Mouse (Mus musculus) liver, embryonic 13.5 days (tissue): Measurements from ENCODE around the gene Sclt1. TPM values are rescaled to one million over a fixed set of nuclear protein-coding genes. Genes with fewer than 3 reads are reported as not detected.

Experiments
- ATAC-seq: fragments of 200-750 bp; cut with Nextera tagmentation; 2 replicates; pipeline ENCODE4 v1.8.0; 2017; ENCODE audit warnings: low read depth, mild to moderate bottlenecking, moderate number of reproducible peaks, moderate library complexity
- DNase-seq: peaks from one replicate; pipeline ENCODE4 v3.0.0; 2022
- H3K27ac ChIP-seq: fragments of 300-500 bp; sonication (generic); 2 replicates; pipeline ENCODE4 v1.5.1; 2015; ENCODE audit warnings: moderate library complexity, mild to moderate bottlenecking, inconsistent platforms
- H3K27me3 ChIP-seq: fragments of 300-500 bp; sonication (generic); 2 replicates; pipeline ENCODE4 v1.6.1; 2015; ENCODE audit warnings: mild to moderate bottlenecking, inconsistent platforms
- H3K36me3 ChIP-seq: fragments of 300-500 bp; sonication (generic); 2 replicates; pipeline ENCODE4 v1.6.1; 2015; ENCODE audit warnings: mild to moderate bottlenecking, inconsistent platforms
- H3K4me1 ChIP-seq: fragments of 300-500 bp; sonication (generic); replicated peaks from 2 replicates; pipeline ENCODE4 v1.6.1; 2015; ENCODE audit warnings: inconsistent platforms
- H3K4me2 ChIP-seq: fragments of 300-500 bp; sonication (generic); 2 replicates; pipeline ENCODE4 v1.6.1; 2015; ENCODE audit warnings: inconsistent platforms, mild to moderate bottlenecking, moderate library complexity
- H3K4me3 ChIP-seq: fragments of 300-500 bp; sonication (generic); replicated peaks from 2 replicates; pipeline ENCODE4 v1.5.1; 2015; ENCODE audit warnings: mild to moderate bottlenecking, inconsistent platforms
- H3K9ac ChIP-seq: fragments of 300-500 bp; sonication (generic); 2 replicates; pipeline ENCODE4 v1.6.1; 2015; ENCODE audit warnings: mild to moderate bottlenecking, inconsistent platforms
- H3K9me3 ChIP-seq: fragments of 300-500 bp; sonication (generic); replicated peaks from 2 replicates; pipeline ENCODE4 v1.6.1; 2016; ENCODE audit warnings: inconsistent platforms
- WGBS: fragments of 180-500 bp; shearing (Covaris S2); methylation state at CpG from one replicate; pipeline ENCODE4 v1.1.7; 2015; ENCODE audit not compliant: insufficient replicate concordance; 5-methylcytosine and 5-hydroxymethylcytosine counted together
- polyA plus RNA-seq: library from polyadenylated mRNA; unstranded; fragments of >200 nt; fragmentation: Nextera tagmentation; extraction: Ambion mirVana; gene quantifications from 2 replicates; pipeline ENCODE4 v1.2.1, GENCODE M21; 2015

The Sclt1 gene
- polyA plus RNA-seq, 1 experiment from 2014 or later, result 6.1 TPM

GRCm38 (mm10) chr3:41594097-41594879 lies 148.0 kb downstream of the Sclt1 start:
- Histone ChIP-seq H3K4me3 (no peak overlapping the region), H3K36me3 (peaks cover 99% of the 10 kb centered on the region), H3K4me2 (no peak overlapping the region), H3K27me3 (no peaks in the 10 kb centered on the region), H3K27ac (no peak overlapping the region; the same call in 1 of the 2 replicates), H3K9me3 (no peaks in the 10 kb centered on the region), H3K4me1 (peaks cover 18% of the 10 kb centered on the region), H3K9ac (no peak overlapping the region)
- no peak for ATAC-seq
- 82% methylated on average over 9 of the region's 9 CpGs for WGBS
- no peak for DNase-seq

- no peak for ATAC-seq
- 57% methylated on average over 7 of the region's 7 CpGs for WGBS
- H3K9me3 ChIP-seq, result no peaks in the 10 kb centered on the region
Observed at GRCm38 (mm10) chr3:41592805-41593204, 149.5 kb downstream of the Sclt1 start.

GRCm38 (mm10) chr3:41591651-41592170 lies 150.6 kb downstream of the Sclt1 start:
- H3K27ac ChIP-seq, result no peak overlapping the region
- no peak for DNase-seq
- 89% methylated on average over 14 of the region's 14 CpGs for WGBS

More at GRCm38 (mm10) chr3:41592805-41593204, 149.5 kb downstream of the Sclt1 start:
- Histone ChIP-seq H3K4me1 (peaks cover 27% of the 10 kb centered on the region), H3K36me3 (peaks cover 97% of the 10 kb centered on the region), H3K9ac (no peak overlapping the region), H3K27me3 (no peaks in the 10 kb centered on the region), H3K4me2 (no peak overlapping the region), H3K27ac (no peak overlapping the region), H3K4me3 (no peak overlapping the region)
- no peak for DNase-seq

GRCm38 (mm10) chr3:41590695-41591559 lies 151.4 kb downstream of the Sclt1 start:
- Histone ChIP-seq H3K9me3 (no peaks in the 10 kb centered on the region), H3K27ac (no peak overlapping the region), H3K4me2 (no peak overlapping the region), H3K9ac (no peak overlapping the region), H3K27me3 (no peaks in the 10 kb centered on the region), H3K4me3 (no peak overlapping the region), H3K4me1 (peaks cover 33% of the 10 kb centered on the region), H3K36me3 (peaks cover 78% of the 10 kb centered on the region)
- no peak; the same call in 1 of the 2 replicates for ATAC-seq
- DNase-seq, result no peak
- 81% methylated on average over 20 of the region's 20 CpGs for WGBS

More at GRCm38 (mm10) chr3:41591651-41592170, 150.6 kb downstream of the Sclt1 start:
- Histone ChIP-seq H3K9me3 (no peaks in the 10 kb centered on the region), H3K27me3 (no peaks in the 10 kb centered on the region), H3K36me3 (peaks cover 86% of the 10 kb centered on the region), H3K4me3 (no peak overlapping the region), H3K4me1 (peaks cover 30% of the 10 kb centered on the region), H3K4me2 (no peak overlapping the region), H3K9ac (no peak overlapping the region)
- no peak for ATAC-seq

- no peak overlapping the region for H3K4me2 ChIP-seq
- H3K9me3 ChIP-seq, result no peaks in the 10 kb centered on the region
- no peaks in the 10 kb centered on the region for H3K27me3 ChIP-seq
- no peak for ATAC-seq
- H3K9ac ChIP-seq, result no peak overlapping the region
- no peak overlapping the region for H3K4me3 ChIP-seq
- peaks cover 41% of the 10 kb centered on the region for H3K4me1 ChIP-seq
- H3K27ac ChIP-seq, result no peak overlapping the region
- H3K36me3 ChIP-seq, result peaks cover 71% of the 10 kb centered on the region
- 85% methylated on average over 4 of the region's 4 CpGs for WGBS
- DNase-seq, result no peak
Observed at GRCm38 (mm10) chr3:41589988-41590387, 152.3 kb downstream of the Sclt1 start.

- no peaks in the 10 kb centered on the region for H3K27me3 ChIP-seq
- ATAC-seq (no peak), DNase-seq (no peak)
- H3K36me3 ChIP-seq, result peaks cover 69% of the 10 kb centered on the region
- H3K4me3 ChIP-seq, result no peak overlapping the region
- WGBS, result 89% methylated on average over 19 of the region's 19 CpGs
- H3K9ac ChIP-seq, result no peak overlapping the region
- peaks cover 41% of the 10 kb centered on the region for H3K4me1 ChIP-seq
- no peak overlapping the region for H3K4me2 ChIP-seq
- H3K27ac ChIP-seq, result 0 out of 2 replicates have a peak overlapping the region, but pooled peaks have one; percentile 18
- H3K9me3 ChIP-seq, result no peaks in the 10 kb centered on the region
Observed at GRCm38 (mm10) chr3:41589246-41589914, 152.9 kb downstream of the Sclt1 start.

GRCm38 (mm10) chr3:41588495-41588894 lies 153.8 kb downstream of the Sclt1 start:
- Histone ChIP-seq H3K4me1 (peaks cover 45% of the 10 kb centered on the region), H3K27ac (no peak overlapping the region), H3K4me2 (no peak overlapping the region), H3K4me3 (no peak overlapping the region), H3K9me3 (no peaks in the 10 kb centered on the region), H3K9ac (no peak overlapping the region), H3K27me3 (no peaks in the 10 kb centered on the region), H3K36me3 (peaks cover 67% of the 10 kb centered on the region)
- 76% methylated on average over 8 of the region's 8 CpGs for WGBS
- ATAC-seq (no peak), DNase-seq (no peak)

GRCm38 (mm10) chr3:41587588-41587987 lies 154.7 kb downstream of the Sclt1 start:
- H3K4me1 ChIP-seq, result peaks cover 52% of the 10 kb centered on the region
- H3K4me3 ChIP-seq, result no peak overlapping the region
- ATAC-seq, result peak; percentile 38; the same call in 1 of the 2 replicates
- WGBS, result 31% methylated on average over 6 of the region's 6 CpGs
- H3K27me3 ChIP-seq, result no peaks in the 10 kb centered on the region
- peaks cover 65% of the 10 kb centered on the region for H3K36me3 ChIP-seq
- no peak overlapping the region for H3K4me2 ChIP-seq
- no peak overlapping the region for H3K27ac ChIP-seq
- H3K9me3 ChIP-seq, result no peaks in the 10 kb centered on the region
- DNase-seq, result no peak
- no peak overlapping the region for H3K9ac ChIP-seq

GRCm38 (mm10) chr3:41586917-41587316 lies 155.4 kb downstream of the Sclt1 start:
- no peaks in the 10 kb centered on the region for H3K9me3 ChIP-seq
- H3K9ac ChIP-seq, result 0 out of 2 replicates have a peak overlapping the region, but pooled peaks have one; percentile 1

GRCm38 (mm10) chr3:41586330-41586729 lies 156.0 kb downstream of the Sclt1 start:
- Histone ChIP-seq H3K9me3 (no peaks in the 10 kb centered on the region), H3K4me1 (peaks cover 62% of the 10 kb centered on the region), H3K4me3 (no peak overlapping the region), H3K27me3 (no peaks in the 10 kb centered on the region), H3K4me2 (no peak overlapping the region), H3K27ac (no peak overlapping the region), H3K36me3 (peaks cover 53% of the 10 kb centered on the region), H3K9ac (no peak overlapping the region)
- 78% methylated on average over 6 of the region's 6 CpGs for WGBS
- DNase-seq (no peak), ATAC-seq (no peak)

More at GRCm38 (mm10) chr3:41586917-41587316, 155.4 kb downstream of the Sclt1 start:
- H3K27ac ChIP-seq, result no peak overlapping the region
- H3K36me3 ChIP-seq, result peaks cover 59% of the 10 kb centered on the region
- no peak for ATAC-seq
- 51% methylated on average over 7 of the region's 7 CpGs for WGBS
- H3K4me1 ChIP-seq, result peaks cover 58% of the 10 kb centered on the region
- no peak for DNase-seq
- H3K4me2 ChIP-seq, result no peak overlapping the region
- H3K27me3 ChIP-seq, result no peaks in the 10 kb centered on the region
- H3K4me3 ChIP-seq, result no peak overlapping the region

- Histone ChIP-seq H3K4me2 (no peak overlapping the region), H3K4me1 (peaks cover 67% of the 10 kb centered on the region), H3K4me3 (no peak overlapping the region), H3K27me3 (no peaks in the 10 kb centered on the region), H3K36me3 (peaks cover 45% of the 10 kb centered on the region), H3K9me3 (no peaks in the 10 kb centered on the region), H3K27ac (no peak overlapping the region), H3K9ac (no peak overlapping the region)
- no peak for ATAC-seq
- WGBS, result 81% methylated on average over 5 of the region's 5 CpGs
- DNase-seq, result no peak
Observed at GRCm38 (mm10) chr3:41585548-41585947, 156.8 kb downstream of the Sclt1 start.
